Mouse (Mus musculus) adrenal gland, postnatal 14 days (tissue): ENCODE results near the gene Megf11. TPM values are rescaled to one million over a fixed set of nuclear protein-coding genes. Genes with fewer than 3 reads are reported as not detected.

Experiments used
- DNase-seq: peaks from one replicate; pipeline ENCODE4 v3.0.0; 2021; ENCODE audit warnings: mixed read lengths
- total RNA-seq: library from RNA; stranded (reverse); gene quantifications from 2 replicates; pipeline ENCODE4 v1.2.3, GENCODE M21; 2021

The Megf11 gene
- total RNA-seq, 1 experiment from 2014 or later, result 1.0 TPM

DNA sequence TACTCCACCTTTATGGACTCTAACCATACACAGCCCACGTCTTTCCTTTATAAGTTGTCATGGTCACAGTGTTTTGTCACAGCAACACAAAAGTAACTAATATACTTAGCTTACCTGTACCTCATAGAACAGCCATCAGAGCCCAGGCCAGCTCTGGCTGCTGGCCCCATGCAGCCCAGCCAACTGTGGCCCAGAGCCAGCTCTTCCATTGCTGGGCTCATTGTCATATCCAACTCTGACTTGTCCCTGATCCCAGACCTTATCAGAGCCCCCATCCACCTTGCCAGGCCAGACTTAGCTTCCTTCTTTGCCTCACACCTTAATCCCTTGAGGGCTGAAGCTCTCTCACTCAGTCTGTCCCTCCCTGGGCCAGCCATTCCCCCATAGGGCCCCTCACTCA lies 221.6 kb downstream of the Megf11 start:
- DNase-seq, result no peak

DNA sequence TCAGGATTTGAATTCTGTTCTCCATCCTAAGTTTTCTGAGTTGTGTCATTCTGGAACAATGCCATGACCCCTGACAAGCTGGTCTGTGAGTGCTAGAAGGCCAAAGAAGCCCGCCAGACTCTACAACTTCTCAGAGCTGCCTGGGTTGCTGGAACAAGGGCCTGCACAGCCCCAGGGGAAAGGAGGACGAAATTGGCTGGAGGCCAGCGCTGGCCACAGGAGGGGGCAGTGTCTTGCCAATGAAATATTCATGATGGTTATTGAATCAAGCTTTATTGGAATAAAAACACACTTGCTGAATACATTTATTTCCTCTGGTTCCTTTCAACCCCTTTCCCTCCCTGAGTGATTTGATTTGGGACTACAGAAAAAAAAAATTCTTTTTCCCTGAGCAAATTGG lies 224.1 kb downstream of the Megf11 start:
- peak; percentile 62 for DNase-seq

DNA sequence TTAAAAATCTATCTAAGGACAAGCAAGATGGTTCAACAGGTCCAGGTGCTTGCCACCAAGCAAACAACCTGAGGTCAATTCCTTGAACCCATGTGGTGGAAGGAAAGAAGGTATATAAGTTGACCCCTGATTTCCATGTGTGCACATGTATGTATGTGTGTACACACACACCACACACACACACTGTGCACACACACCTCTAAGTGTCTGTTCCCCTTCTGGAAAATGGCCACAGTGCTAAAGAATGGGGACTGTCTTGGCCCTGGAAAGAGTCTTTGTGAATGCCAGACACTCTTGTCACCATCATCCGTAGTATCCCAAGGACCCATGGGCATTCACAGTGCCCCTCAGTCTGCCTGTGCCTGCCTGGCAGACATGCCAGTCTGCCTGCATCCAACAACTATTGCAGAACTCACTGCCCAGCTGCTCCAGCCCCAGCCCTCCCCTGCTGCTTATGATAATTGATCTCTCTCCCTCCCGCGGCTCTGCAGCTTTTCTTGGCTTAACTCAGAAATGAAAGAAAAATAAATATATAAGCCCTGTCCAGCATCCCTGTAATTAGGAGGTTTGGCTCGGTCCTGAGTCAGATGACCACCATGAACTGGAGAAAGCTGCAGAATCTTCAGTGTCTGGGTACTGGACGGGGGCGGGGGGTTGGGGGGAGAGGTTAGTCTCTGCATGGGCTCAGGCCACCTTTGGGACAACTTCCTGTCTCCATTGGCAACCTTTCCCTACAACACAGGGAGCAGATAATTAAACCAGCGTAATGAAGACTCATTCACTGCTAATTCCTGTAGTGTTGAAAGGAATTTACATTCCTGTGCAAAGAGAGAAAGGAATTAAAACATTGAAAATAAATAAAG lies 226.9 kb downstream of the Megf11 start:
- no peak for DNase-seq

DNA sequence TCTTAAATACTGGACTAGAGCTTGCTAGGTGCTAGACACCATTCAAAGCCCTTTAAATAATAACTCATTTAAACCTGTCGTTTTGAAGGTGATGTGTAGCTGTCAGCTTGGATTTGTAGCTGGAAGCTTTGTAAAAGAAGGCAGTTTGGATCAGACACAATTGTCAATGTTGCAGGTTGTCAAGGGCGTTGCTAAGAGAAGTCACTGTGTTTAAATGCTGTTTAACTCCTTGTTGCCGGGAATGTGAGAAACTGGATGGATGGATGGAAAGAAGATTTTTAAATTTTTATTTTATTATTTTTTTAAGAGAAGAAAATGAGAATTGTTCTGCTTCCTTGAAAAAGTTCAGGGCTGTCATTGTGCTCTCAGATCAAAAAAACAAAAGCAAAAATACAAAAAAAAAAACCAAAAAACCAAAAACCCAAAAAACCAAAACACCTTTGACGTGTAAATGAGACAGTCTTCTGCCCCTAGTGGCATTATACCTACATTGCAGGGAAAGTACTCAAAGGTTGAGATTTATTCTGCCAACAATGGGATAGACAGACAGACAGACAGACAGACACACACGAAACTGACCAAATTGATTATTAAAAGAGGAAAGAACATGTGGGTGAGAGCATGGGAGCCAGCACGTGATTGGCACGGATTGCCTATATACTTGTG lies 227.7 kb downstream of the Megf11 start:
- no peak for DNase-seq

DNA sequence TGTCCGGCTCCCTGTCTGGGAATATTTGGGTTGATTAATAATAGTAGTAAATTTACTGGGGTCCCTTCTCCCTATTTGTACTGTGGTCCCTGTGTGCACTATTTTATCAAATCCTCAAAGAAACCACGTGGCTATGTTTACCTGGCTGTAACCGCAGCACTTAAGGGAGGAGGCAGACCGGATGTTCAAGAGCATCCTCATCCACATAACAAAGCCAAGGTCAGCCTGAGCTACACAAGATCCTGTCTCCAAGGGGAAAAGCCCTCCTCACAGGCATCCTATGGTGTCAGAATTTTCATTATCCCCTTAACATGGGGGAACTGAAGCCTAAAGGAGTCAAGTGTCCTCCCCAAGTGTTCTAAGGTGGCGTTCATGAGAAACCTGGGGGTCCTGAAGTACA lies 232.0 kb downstream of the Megf11 start:
- no peak for DNase-seq

DNA sequence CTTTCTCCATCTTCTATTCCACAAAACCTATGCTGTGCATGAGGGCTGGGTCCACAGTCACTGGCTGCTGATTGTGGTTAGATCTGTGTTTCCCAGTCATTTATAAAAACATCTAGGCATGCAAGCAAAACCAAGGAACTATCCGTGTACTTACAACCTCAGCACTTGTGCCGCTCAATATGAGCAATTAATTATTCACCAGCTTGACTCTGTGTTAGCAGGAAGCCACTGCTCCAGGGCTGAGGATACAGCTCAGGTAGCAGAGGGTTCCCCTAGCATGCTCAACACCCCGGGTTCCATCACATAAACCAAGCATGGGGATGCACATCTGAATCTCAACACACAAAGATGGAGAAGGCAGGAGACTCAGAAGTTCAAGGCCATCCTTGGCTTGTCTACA lies 233.0 kb downstream of the Megf11 start:
- no peak for DNase-seq

DNA sequence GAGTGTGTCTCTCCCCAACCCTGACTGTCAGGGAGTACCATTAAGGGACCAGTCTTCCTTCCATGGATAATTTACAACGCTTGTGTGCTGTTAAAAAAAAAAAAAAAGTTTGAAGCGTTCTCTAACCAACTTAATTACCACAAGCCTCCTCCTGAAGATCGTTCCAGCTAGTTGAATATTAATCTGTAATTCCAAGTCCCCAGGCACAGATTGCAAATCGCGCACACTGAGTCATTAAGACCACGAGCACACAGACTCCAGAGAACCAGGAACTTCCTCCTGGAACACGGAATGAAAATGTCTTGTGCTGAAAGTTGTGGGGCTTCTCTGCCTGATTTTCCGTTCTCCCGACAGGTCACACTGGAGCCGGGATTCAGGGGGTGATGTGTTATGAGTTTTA lies 234.0 kb downstream of the Megf11 start:
- DNase-seq, result no peak

DNA sequence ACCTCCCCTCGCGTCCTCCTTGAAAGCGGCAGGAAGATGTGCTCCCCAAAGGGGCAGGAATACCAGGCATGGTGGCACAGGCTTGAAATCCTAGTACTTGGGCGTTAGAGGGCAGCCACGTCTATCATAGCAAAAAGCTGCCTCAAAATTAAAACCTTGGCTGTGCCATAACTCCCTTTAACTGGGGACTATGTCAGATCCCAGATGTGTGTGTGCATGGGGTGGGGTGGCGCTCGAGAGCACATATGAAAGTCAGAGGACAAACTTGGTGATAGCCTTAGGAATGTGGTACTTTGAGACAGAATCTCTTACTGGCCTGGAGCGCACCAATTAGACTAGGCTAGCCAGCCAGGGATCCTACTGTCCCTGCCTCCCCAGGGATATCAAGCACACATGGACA lies 235.2 kb downstream of the Megf11 start:
- no peak for DNase-seq

DNA sequence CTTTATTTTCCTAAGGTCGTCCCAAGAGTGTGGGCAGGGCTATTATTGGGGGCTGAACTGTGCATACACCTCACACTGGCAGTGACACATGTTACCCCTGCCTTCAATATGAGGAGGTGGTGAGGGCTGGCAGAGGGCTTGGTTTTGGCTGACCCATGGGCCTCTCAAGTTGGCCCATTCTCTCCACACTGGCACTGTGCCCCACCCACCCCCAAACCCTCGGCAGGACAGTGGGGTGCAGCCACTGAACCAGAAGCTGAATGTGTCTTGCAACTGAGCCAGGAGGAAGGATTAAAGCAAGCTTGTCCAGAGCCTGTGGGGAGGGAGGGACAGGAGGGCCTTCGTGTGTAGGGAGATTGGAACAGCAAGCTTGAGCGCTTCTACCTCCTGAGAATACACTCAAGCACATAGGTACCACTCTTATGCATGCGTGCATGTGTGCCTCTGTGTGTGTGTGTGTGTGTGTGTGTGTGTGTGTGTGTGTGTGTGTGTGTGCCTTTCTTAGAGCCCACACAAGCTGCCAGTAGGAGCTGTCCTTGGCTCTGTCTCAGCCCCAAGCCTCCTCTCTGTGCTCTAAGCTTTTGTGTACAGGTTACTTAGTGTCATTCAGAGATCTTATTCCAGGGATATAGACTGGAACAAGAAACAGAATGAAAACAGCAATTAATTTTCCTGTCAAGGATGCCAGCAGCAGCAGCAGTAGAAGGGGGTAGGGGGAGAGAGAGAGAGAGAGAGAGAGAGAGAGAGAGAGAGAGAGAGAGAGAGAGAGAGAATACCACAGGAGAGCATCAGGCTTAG lies 236.3 kb downstream of the Megf11 start:
- no peak for DNase-seq

DNA sequence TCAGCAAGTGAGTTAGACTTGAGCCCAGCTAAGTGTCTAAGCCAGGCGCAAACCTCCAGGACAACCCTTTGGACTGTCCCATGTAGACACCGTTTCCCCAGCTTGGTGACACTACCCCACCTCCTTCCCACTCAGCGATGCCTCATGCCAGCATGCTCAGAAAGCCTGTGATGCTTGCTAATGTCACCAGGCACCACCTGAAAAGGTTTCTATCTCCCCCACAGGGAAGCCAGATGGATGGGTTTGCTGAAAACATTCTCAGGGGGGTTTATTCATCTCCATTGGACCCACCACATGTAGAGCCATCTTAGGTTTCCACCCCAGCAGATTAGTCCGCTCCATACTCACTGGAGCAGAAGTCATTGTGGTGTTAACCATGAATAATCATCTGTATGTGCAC lies 237.9 kb downstream of the Megf11 start:
- DNase-seq, result no peak

DNA sequence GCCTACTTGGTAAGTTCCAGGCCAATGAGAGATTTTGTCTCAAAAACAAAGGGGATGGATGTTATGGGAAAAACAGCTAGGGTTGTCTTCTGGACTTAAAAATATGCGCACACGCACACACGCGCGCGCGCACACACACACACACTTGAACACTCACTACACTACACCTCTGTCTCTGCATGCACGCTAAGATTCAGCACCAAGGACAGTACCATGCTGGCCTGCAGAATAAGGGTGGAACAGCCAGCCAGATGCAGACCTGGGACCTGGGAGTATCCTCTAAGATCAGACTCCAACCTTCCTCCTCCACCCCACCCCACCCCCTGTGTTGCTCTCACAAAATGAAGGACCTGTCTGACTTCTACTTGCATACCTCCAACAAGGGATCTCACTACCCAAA lies 239.1 kb downstream of the Megf11 start:
- peak; percentile 76 for DNase-seq

DNA sequence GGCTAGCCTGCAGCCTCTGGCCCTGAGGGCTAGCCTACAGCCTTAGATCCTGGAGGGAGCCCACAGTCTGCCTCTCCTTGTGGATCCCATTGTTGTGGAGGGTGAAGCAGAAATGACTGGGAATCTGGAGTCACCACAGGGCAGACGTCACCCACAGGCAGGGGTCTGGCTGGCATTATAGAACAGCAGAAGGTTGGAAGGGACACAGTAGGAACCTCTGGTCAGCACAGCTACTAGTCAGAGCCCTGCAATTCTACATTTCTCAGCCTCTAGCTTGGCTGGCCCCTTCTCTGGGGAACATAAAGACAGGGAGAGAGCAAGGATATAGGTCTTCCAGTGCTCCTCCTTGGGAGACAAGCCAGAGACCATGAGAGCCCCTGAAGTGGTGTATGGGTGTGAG lies 244.4 kb downstream of the Megf11 start:
- no peak for DNase-seq

DNA sequence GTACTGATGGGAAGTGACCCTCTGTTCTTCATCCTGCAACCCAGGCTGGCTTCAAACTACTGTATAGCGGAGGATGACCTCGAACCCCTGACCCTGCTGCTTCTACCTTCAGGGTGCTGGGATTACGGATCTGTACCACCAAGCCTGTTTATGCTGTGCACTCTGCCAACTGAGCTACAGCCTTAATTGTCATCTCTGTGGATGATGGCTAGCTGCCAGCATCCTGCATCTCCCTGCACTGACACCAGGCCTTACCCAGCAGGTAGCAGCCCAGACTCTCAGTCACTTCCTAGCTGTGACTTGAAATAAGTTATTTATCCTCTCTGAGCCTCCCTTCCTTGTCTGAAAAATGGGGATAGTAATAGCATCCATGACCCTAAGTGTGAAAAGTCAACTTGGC lies 247.7 kb downstream of the Megf11 start:
- no peak for DNase-seq

DNA sequence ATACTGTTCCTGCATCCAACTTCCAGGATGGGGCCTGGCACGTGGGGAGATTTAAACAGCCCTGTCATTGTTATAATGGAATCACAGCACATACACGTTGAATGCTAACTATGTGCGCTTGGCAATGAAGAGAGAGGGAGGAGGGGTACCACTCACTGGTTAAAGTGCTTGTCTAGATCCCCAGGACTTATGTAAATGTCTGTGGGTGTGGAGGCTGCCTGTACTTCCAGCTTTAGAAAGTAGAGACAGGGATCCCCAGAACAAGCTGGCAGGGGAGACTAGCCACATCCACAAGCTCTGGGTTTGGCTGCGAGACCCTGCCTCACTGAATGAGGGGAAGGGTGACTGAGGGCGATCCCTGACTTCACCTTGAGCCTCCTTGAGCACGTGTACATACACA lies 250.7 kb downstream of the Megf11 start:
- no peak for DNase-seq

DNA sequence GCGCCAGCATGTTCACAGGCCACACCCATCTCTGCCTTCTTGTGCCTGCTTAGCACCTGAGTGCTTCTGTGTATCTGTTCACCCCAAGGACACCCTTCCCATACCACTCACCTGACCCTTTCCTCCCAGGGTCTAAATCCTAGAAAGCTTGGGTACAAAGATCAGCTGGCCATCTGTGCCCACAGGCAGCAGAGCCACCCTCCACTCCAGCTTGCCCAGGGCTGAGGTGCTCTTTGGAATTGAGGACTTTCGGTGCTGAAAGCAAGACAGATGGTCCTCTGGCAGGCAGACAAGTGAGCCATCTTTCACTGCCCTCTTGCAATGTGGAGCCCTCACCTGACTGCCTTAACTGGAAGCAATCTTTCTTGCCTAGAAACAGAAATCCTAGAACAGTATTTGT lies 251.5 kb downstream of the Megf11 start:
- DNase-seq, result no peak

DNA sequence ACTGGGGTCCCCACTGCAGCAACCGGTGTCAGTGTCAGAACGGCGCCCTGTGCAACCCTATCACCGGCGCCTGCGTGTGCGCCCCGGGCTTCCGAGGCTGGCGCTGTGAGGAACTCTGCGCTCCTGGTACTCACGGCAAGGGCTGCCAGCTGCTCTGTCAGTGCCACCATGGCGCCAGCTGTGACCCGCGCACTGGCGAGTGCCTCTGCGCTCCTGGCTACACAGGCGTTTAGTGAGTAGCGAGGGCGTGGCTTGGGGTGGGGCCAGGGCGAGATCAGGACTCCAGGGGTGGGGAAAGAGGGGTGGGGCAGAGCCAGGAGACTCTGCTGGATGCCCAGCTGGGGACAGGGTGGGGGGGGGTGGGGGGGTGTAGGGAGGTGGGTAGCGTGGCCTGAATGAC lies 252.8 kb downstream of the Megf11 start:
- DNase-seq, result peak; percentile 70

DNA sequence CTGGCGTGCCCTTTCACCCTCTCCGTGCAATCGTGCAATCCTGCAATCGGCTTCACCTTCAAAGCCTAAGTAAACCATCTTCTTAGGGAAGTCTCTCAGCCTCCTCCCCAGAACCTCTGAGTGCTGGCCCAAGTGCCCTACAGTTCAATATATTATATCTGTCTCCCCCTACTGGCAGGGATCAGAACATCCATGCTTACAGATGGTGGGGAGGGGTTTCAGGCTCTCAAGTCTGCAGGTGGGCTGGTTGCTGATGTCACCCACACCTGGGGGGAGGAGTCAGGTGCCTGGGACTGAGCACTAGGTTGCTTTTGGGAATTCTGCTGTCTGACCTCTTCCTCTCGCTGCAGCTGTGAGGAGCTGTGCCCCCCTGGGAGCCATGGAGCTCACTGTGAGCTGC lies 254.2 kb downstream of the Megf11 start:
- DNase-seq, result peak; percentile 49

DNA sequence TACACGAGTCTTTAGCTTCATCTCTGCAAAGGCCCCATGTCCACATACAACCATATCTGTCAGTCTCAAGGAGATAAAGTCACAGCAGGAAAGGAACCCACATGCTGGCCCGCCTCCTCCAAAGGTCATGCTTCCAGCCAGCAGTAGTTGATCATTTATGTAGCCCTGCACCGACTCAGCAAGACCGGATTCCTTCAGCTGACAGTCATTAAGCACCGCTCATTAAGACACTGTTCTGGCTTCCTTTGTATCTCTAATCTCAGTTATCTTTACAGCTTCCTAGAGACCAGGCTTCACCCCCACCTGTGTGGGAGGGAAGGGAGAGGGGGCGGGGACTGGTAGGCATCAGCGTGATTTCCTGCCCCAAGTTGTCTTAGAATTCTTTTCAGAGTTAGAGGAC lies 258.7 kb downstream of the Megf11 start:
- DNase-seq, result no peak

DNA sequence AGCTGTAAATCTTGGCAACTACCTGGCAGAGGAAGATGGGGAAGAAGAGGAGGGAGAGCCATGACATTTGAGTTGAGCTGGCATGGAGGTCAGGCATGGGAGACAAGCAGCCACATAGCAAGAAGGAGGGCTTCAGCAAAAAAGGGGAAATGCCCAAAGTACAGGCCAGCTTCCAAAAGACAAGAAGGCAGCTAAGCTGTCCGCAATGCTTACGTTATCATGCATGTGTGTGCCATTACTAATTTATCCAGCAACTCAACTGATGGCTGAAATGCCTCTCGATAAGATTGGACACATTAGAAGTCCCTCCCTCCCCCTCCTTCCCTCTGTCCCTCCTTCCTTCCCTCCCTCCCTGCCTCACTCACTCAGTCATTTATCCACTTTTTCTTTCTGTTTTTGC lies 260.0 kb downstream of the Megf11 start:
- DNase-seq, result no peak

DNA sequence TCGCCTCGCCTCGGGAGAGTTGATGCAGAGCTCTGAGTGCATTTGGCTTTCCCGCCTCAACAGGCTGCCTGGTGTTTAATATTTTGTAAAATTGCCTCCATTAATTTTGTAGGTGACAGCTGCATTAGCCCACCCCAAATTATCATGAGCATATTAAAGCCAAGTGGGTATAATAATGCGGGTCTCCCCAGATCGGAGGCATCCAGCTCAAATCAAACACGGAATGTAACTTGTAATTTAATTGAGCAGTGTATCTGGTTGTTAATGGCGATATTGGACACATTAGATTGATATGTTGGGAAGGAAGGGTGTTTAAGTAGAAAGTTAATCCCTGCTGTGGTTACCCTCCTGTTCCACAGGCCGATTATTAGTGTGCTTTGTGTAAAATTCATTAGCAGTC lies 264.0 kb downstream of the Megf11 start:
- no peak for DNase-seq

DNA sequence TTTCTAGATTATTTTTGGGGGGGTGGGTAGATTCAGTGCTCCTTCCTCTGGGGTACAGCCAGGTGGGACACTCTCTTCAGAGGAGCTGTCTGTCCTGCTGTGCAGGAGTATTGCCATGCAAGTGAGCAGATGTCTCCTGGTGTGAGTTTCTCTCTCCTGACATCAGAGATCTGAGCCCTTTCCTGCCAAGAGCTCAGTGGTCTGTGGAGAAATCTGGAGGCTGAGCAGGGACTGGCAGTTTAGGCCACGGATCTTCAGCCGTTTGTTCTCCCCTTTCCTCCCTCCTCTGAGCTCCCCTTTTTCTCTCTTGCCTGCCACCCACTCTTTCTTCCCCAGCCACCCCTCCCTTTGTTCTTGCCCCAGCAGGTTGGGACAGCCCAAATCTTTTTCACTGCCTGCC lies 264.5 kb downstream of the Megf11 start:
- no peak for DNase-seq

DNA sequence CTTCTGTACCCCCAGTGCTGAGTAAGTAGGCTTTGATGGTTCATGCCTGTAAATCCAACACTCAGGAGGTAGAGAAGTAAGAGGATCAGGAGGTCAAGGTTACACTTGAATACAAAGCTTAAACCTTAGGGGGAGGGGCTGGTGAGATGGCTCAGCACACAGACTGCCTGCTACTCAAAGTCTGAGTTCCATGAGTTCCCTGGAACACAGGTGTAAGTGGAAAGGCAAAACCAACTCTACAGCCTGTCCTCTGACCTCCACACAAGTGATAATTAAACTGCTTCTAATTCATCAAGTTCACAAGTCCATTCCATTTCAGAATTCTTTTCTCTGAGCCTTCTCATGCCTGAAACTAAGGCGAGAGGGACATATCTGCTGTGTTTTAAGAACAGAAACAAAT lies 265.8 kb downstream of the Megf11 start:
- DNase-seq, result no peak

DNA sequence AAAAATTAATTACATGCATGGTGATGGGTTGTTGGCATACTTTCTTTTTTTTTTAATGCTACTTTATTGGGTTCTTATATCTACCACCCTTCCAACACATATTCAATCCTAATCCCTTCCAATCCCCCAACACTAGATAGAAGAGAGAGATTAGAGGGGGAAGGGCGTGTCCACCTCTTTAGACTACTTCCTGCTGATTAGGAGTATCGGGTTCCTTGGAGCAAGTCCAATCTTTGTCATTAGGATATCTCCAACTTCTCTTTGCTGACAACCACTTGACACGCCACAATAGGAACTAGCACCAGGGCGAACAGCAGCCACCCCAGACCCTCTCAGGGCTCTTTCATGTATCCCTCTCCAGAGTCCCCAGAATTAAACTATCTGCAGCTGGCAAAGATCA lies 266.3 kb downstream of the Megf11 start:
- no peak for DNase-seq
